Mouse (Mus musculus) ES-E14 (cell line): ENCODE data around the gene Gm45717. TPM values are rescaled to one million over a fixed set of nuclear protein-coding genes. Genes with fewer than 3 reads are reported as not detected.

Source experiments
- DNase-seq: peaks from one replicate; pipeline ENCODE4 v3.0.0-alpha.2; 2013; ENCODE audit warnings: low read depth, low spot score
- H3K27ac ChIP-seq: 2 replicates; pipeline ENCODE4 v1.5.1; 2012; ENCODE audit warnings: low read depth, mild to moderate bottlenecking, low read length, moderate library complexity, mixed read lengths; ENCODE audit not compliant: poor library complexity, insufficient read depth, severe bottlenecking
- H3K36me3 ChIP-seq: 2 replicates; pipeline ENCODE4 v1.6.1; 2012; ENCODE audit warnings: mild to moderate bottlenecking, low read length, moderate library complexity, mixed read lengths; ENCODE audit not compliant: control insufficient read depth, poor library complexity, insufficient read depth, severe bottlenecking
- H3K4me1 ChIP-seq, 2 experiments: fragments of 150-350 bp in 1 of 2; sonication (generic) in 1 of 2; 2 replicates each; pipeline ENCODE4 v1.6.1; 2012; ENCODE audit warnings: low read length in 2 of 2, mild to moderate bottlenecking in 1 of 2, mixed read lengths in 1 of 2; ENCODE audit not compliant: control insufficient read depth in 2 of 2, insufficient read depth in 2 of 2, poor library complexity in 1 of 2
- H3K4me3 ChIP-seq, 2 experiments: fragments of 150-350 bp in 1 of 2; sonication (generic) in 1 of 2; 2 replicates each; pipeline ENCODE4 v1.5.1; 2012; ENCODE audit warnings: low read length in 2 of 2, low read depth in 1 of 2, mild to moderate bottlenecking in 1 of 2, mixed read lengths in 1 of 2; ENCODE audit not compliant: insufficient read depth in 1 of 2, poor library complexity in 1 of 2, severe bottlenecking in 1 of 2
- H3K9ac ChIP-seq: 2 replicates; pipeline ENCODE4 v1.6.1; 2012; ENCODE audit warnings: low read depth, mild to moderate bottlenecking, low read length, mixed read lengths; ENCODE audit not compliant: poor library complexity, insufficient read depth, severe bottlenecking
- H3K9me3 ChIP-seq: fragments of 150-350 bp; sonication (generic); 2 replicates; pipeline ENCODE4 v1.6.1; 2012; ENCODE audit warnings: low read depth, mild to moderate bottlenecking, low read length; ENCODE audit not compliant: control insufficient read depth, insufficient read depth
- CHD2 ChIP-seq: IDR thresholded peaks from 2 replicates; pipeline ENCODE4 v1.6.1; 2014; ENCODE audit warnings: mild to moderate bottlenecking, low read depth, low read length, inconsistent platforms
- HCFC1 ChIP-seq: IDR thresholded peaks from 2 replicates; pipeline ENCODE4 v1.6.1; 2012; ENCODE audit warnings: low read length, inconsistent platforms, borderline replicate concordance; ENCODE audit not compliant: insufficient read depth
- MAFK ChIP-seq: IDR thresholded peaks from 2 replicates; pipeline ENCODE4 v1.6.1; 2014; ENCODE audit warnings: mild to moderate bottlenecking, low read depth, low read length, inconsistent platforms; ENCODE audit not compliant: insufficient read depth
- ZC3H11A ChIP-seq: IDR thresholded peaks from 2 replicates; pipeline ENCODE4 v1.6.1; 2012; ENCODE audit warnings: low read depth, mild to moderate bottlenecking, inconsistent platforms, low read length, borderline replicate concordance
- ZNF384 ChIP-seq: IDR thresholded peaks from 2 replicates; pipeline ENCODE4 v1.6.1; 2012; ENCODE audit warnings: low read depth, low read length, inconsistent platforms
- in situ Hi-C, 2 experiments: fragments of 600-800 bp; cut with MboI; formaldehyde crosslinking; loops; one replicate each; pipeline ENCODE4 v1.15.1; 2025; ENCODE audit warnings: low sequenced_read_pairs in 2 of 2, inconsistent platforms in 1 of 2; ENCODE audit not compliant: unreplicated experiment in 2 of 2
- total RNA-seq: library from RNA; depleted of rRNA; stranded (reverse); fragments of 300-350 nt; gene quantifications from 2 replicates; pipeline ENCODE4 v1.2.3, GENCODE M21; 2012; rRNA removed

Gene Gm45717
- not detected in 2 replicates for total RNA-seq

- in situ Hi-C loops = loop anchor here in 1 of 2 experiments (10.0 kb wide), 1 partner anchor 89 kb away; no protein-coding TSS in a partner anchor
- Histone ChIP-seq H3K9me3 (no peaks in the 10 kb centered on the region), H3K36me3 (peaks cover 7% of the 10 kb centered on the region), H3K4me1 (peaks cover 17 to 30% of the 10 kb centered on the region in 2 experiments), H3K27ac (peak within 1 kb of the TSS; percentile 86), H3K4me3 (peak within 1 kb of the TSS; percentile 75 to 93), H3K9ac (peak within 1 kb of the TSS; percentile 71)
- no peak for TF ChIP-seq ZC3H11A
- no peak for TF ChIP-seq MAFK
- no peak for TF ChIP-seq ZNF384
- no peak for TF ChIP-seq CHD2
- TF ChIP-seq HCFC1 = no peak
- peak; percentile 90 for DNase-seq
Measured at GRCm38 (mm10) chr7:140955758-140956555, at the start of gene Gm45717, which contains the start of gene Ifitm2. Gm45717 (minus strand) TSS chr7:140955937. Ifitm2 (minus strand) TSS chr7:140955987.

GRCm38 (mm10) chr7:141003248-141004010 is 47.7 kb upstream of the Gm45717 start:
- DNase-seq = no peak
- in situ Hi-C loops = no loop called here
- no peaks in the 10 kb centered on the region for H3K36me3 ChIP-seq
- H3K9me3 ChIP-seq = no peaks in the 10 kb centered on the region
- H3K4me1 ChIP-seq = peaks cover 5 to 17% of the 10 kb centered on the region in 2 experiments; a peak in 3 of 4 replicates
- H3K4me3 ChIP-seq = no peak overlapping the region
- no peak overlapping the region for H3K9ac ChIP-seq
- H3K27ac ChIP-seq = no peak overlapping the region
- no peak for TF ChIP-seq ZC3H11A
- TF ChIP-seq HCFC1 = no peak
- no peak for TF ChIP-seq CHD2
- TF ChIP-seq MAFK = no peak
- TF ChIP-seq ZNF384 = no peak

GRCm38 (mm10) chr7:141000881-141001708 is 45.4 kb upstream of the Gm45717 start:
- H3K4me3 ChIP-seq = no peak overlapping the region
- in situ Hi-C loops = no loop called here
- no peaks in the 10 kb centered on the region for H3K36me3 ChIP-seq
- peaks cover 2 to 6% of the 10 kb centered on the region in 2 experiments; a peak in 3 of 4 replicates for H3K4me1 ChIP-seq
- H3K9me3 ChIP-seq = no peaks in the 10 kb centered on the region
- H3K9ac ChIP-seq = no peak overlapping the region
- no peak overlapping the region for H3K27ac ChIP-seq
- DNase-seq = no peak
- TF ChIP-seq MAFK (no peak), ZNF384 (no peak), HCFC1 (no peak), CHD2 (no peak), ZC3H11A (no peak)
